Mouse (Mus musculus) thymus, postnatal 36 days (tissue): ENCODE measurements around the gene Armc2.
"Not testable (repeated sequence)": the region's sequence is repeated elsewhere in the genome, so short reads cannot be mapped to it uniquely, and the experiment has no call there.

Experiments
- DNase-seq, 2 experiments: peaks; one replicate each; pipeline ENCODE4 v3.0.0; 2022; ENCODE audit warnings: mixed read lengths in 2 of 2

Armc2 gene

GRCm38 (mm10) chr10:41962725-41963124 lies 55.5 kb downstream of the Armc2 start:
- DNase-seq = no peak

GRCm38 (mm10) chr10:41959808-41960207 lies 58.4 kb downstream of the Armc2 start:
- DNase-seq = peak; percentile 20 to 32

- no peak for DNase-seq
Observed at GRCm38 (mm10) chr10:41958677-41959274, 59.5 kb downstream of the Armc2 start.

GRCm38 (mm10) chr10:41957421-41958225 lies 60.6 kb downstream of the Armc2 start:
- DNase-seq = peak; percentile 55 to 59

GRCm38 (mm10) chr10:41953528-41953864 lies 64.7 kb downstream of the Armc2 start:
- no peak for DNase-seq

GRCm38 (mm10) chr10:41952850-41953527 lies 65.3 kb downstream of the Armc2 start:
- no peak for DNase-seq

GRCm38 (mm10) chr10:41952354-41952753 lies 65.9 kb downstream of the Armc2 start:
- not testable (repeated sequence) for DNase-seq

GRCm38 (mm10) chr10:41939090-41939489 lies 79.2 kb downstream of the Armc2 start:
- no peak for DNase-seq

- DNase-seq = peak; percentile 29 to 56
Observed at GRCm38 (mm10) chr10:41937176-41937575, 81.1 kb downstream of the Armc2 start.

- DNase-seq = no peak
Observed at GRCm38 (mm10) chr10:41936100-41936499, 82.1 kb downstream of the Armc2 start.

GRCm38 (mm10) chr10:41935476-41935829 lies 82.8 kb downstream of the Armc2 start:
- no peak for DNase-seq

- DNase-seq = no peak
Observed at GRCm38 (mm10) chr10:41934633-41935475, 83.4 kb downstream of the Armc2 start.

GRCm38 (mm10) chr10:41933536-41933935 lies 84.7 kb downstream of the Armc2 start:
- DNase-seq = peak; percentile 61 to 67

GRCm38 (mm10) chr10:41932943-41933342 lies 85.3 kb downstream of the Armc2 start:
- no peak for DNase-seq

- DNase-seq = no peak
Observed at GRCm38 (mm10) chr10:41931962-41932361, 86.3 kb downstream of the Armc2 start.

- no peak for DNase-seq
Observed at GRCm38 (mm10) chr10:41930966-41931365, 87.3 kb downstream of the Armc2 start.

- DNase-seq = no peak
Observed at GRCm38 (mm10) chr10:41926726-41927125, 91.5 kb downstream of the Armc2 start.

GRCm38 (mm10) chr10:41912290-41912994 lies 105.8 kb downstream of the Armc2 start:
- DNase-seq = no peak

GRCm38 (mm10) chr10:41908899-41909298 lies 109.3 kb downstream of the Armc2 start:
- no peak for DNase-seq

- no peak for DNase-seq
Observed at GRCm38 (mm10) chr10:41907950-41908349, 110.3 kb downstream of the Armc2 start.

- no peak for DNase-seq
Observed at GRCm38 (mm10) chr10:41907473-41907872, 110.8 kb downstream of the Armc2 start.

GRCm38 (mm10) chr10:41901864-41902263 lies 116.4 kb downstream of the Armc2 start:
- no peak for DNase-seq
